8 mouse cellular contexts compared by ENCODE assay signal in the genomic region with DNA sequence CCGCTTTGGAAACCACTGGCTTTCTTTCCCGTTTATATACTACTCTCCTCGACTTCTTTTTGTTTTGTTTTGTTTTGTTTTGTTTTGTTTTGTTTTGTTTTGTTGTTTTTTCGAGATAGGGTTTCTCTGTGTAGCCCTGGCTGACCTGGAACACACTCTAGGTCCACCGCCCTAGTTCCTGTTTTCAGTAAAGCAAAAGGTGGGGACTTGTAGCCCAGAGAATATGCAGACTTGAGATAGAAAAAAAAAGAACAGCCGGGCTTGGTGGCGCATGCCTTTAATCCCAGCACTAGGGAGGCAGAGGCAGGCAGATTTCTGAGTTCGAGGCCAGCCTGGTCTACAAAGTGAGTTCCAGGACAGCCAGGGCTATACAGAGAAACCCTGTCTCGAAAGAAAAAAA. TPM values are rescaled to one million over a fixed set of nuclear protein-coding genes. Genes with fewer than 3 reads are reported as not detected.
A peak's percentile ranks its signal among the peaks of the same experiment; 100 is the strongest.
DNase-seq lines count a peak whose midpoint lies in the region; ATAC-seq and TF ChIP-seq lines count a peak whose summit lies in the region.
"Not testable (repeated sequence)": the region's sequence is repeated elsewhere in the genome, so short reads cannot be mapped to it uniquely, and the experiment has no call there.

No protein-coding gene starts in this region.

- not testable (repeated sequence) for H3K79me2 ChIP-seq in MEL (ENCODE audit: control insufficient read depth, insufficient read depth, low read length, poor library complexity)

- DNase-seq in MEL (ENCODE audit: low read depth, low spot score) = peak; percentile 83
- not testable (repeated sequence) for DNase-seq in intestine, embryonic 14.5 days (ENCODE audit: low spot score); lung, postnatal 0 days (ENCODE audit: low spot score); neural tube, embryonic 11.5 days (ENCODE audit: low spot score)
- DNase-seq in thymus, postnatal 25 days = peak; percentile 16

- not testable (repeated sequence) for ATAC-seq in forebrain, embryonic 12.5 days (ENCODE audit: low FRiP score); heart, embryonic 13.5 days (ENCODE audit: extremely low read depth, insufficient number of reproducible peaks, low FRiP score, low TSS enrichment); intestine, embryonic 14.5 days (replicated peaks; ENCODE audit: low FRiP score, low TSS enrichment, low read depth); limb, embryonic 13.5 days (ENCODE audit: low FRiP score, low read depth); lung, postnatal 0 days; neural tube, embryonic 11.5 days (ENCODE audit: insufficient read depth, low FRiP score, low TSS enrichment)

- H3K4me3 ChIP-seq in MEL (ENCODE audit: control insufficient read depth in 1 of 2, insufficient read depth in 1 of 2, low read depth in 2 of 2, low read length in 2 of 2) = peak overlapping the region; percentile 76 to 78
- not testable (repeated sequence) for H3K4me3 ChIP-seq in forebrain, embryonic 12.5 days (replicated peaks); neural tube, embryonic 11.5 days (ENCODE audit: low read depth, low read length)
- peak overlapping the region; percentile 75 for H3K4me3 ChIP-seq in heart, embryonic 13.5 days
- peak overlapping the region; percentile 72; the same call in 1 of the 2 replicates for H3K4me3 ChIP-seq in intestine, embryonic 14.5 days (ENCODE audit: low read depth, low read length)
- peak overlapping the region; percentile 70 for H3K4me3 ChIP-seq in limb, embryonic 13.5 days
- H3K4me3 ChIP-seq in lung, postnatal 0 days (ENCODE audit: low read depth, low read length) = peak overlapping the region; percentile 75; the same call in 1 of the 2 replicates

- H3K4me1 ChIP-seq in MEL (ENCODE audit: control insufficient read depth in 1 of 2, insufficient read depth in 2 of 2, low read length in 2 of 2); forebrain, embryonic 12.5 days; heart, embryonic 13.5 days; intestine, embryonic 14.5 days (replicated peaks; ENCODE audit: control insufficient read depth, insufficient read depth, low read length); limb, embryonic 13.5 days; lung, postnatal 0 days (ENCODE audit: insufficient read depth, low read depth, low read length); neural tube, embryonic 11.5 days (ENCODE audit: control insufficient read depth, insufficient read depth, low read length): not testable (repeated sequence)

- TF ChIP-seq POLR2A in MEL (IDR thresholded peaks at IDR 0.05; ENCODE audit: control insufficient read depth in 1 of 2, insufficient read depth in 1 of 2, low read depth in 1 of 2, low read length in 2 of 2, poor library complexity in 1 of 2) = not testable (repeated sequence)

- H3K27me3 ChIP-seq in MEL (ENCODE audit: control insufficient read depth in 1 of 2, insufficient read depth in 2 of 2, low read length in 2 of 2); forebrain, embryonic 12.5 days; heart, embryonic 13.5 days (replicated peaks); intestine, embryonic 14.5 days (replicated peaks; ENCODE audit: control insufficient read depth, insufficient read depth, low read length); limb, embryonic 13.5 days; lung, postnatal 0 days (replicated peaks; ENCODE audit: insufficient read depth, low read length); neural tube, embryonic 11.5 days (ENCODE audit: control insufficient read depth, insufficient read depth, low read length): not testable (repeated sequence)

- not testable (repeated sequence) for TF ChIP-seq RAD21 in MEL (IDR thresholded peaks at IDR 0.05; ENCODE audit: low read depth, low read length)

- peak overlapping the region; percentile 79 for H3K9ac ChIP-seq in MEL (ENCODE audit: control insufficient read depth, low read depth, low read length, poor library complexity, severe bottlenecking)
- not testable (repeated sequence) for H3K9ac ChIP-seq in forebrain, embryonic 12.5 days; intestine, embryonic 14.5 days (ENCODE audit: low read length); limb, embryonic 13.5 days; lung, postnatal 0 days (replicated peaks; ENCODE audit: low read depth); neural tube, embryonic 11.5 days (ENCODE audit: low read length)
- peak overlapping the region; percentile 85 for H3K9ac ChIP-seq in heart, embryonic 13.5 days

- not testable (repeated sequence) for H3K9me3 ChIP-seq in MEL (replicated peaks; ENCODE audit: insufficient read depth, low read length); forebrain, embryonic 12.5 days; heart, embryonic 13.5 days; intestine, embryonic 14.5 days (ENCODE audit: control insufficient read depth, low read length); limb, embryonic 13.5 days; lung, postnatal 0 days (ENCODE audit: low read length); neural tube, embryonic 11.5 days (ENCODE audit: control insufficient read depth, low read length)

- H3K36me3 ChIP-seq in MEL (ENCODE audit: control insufficient read depth in 1 of 2, insufficient read depth in 2 of 2, low read length in 2 of 2); forebrain, embryonic 12.5 days (replicated peaks); intestine, embryonic 14.5 days (ENCODE audit: control insufficient read depth, insufficient read depth, low read length); limb, embryonic 13.5 days; lung, postnatal 0 days (ENCODE audit: insufficient read depth, low read length); neural tube, embryonic 11.5 days (ENCODE audit: control insufficient read depth, insufficient read depth, low read length): not testable (repeated sequence)
- peaks cover 12% of the 10 kb centered on the region for H3K36me3 ChIP-seq in heart, embryonic 13.5 days

- TF ChIP-seq EP300 in MEL (IDR thresholded peaks at IDR 0.05; ENCODE audit: low read depth in 1 of 2, low read length in 2 of 2) = peak; percentile 23 to 29; a peak in 1 of 4 replicates
- TF ChIP-seq EP300 in lung, postnatal 0 days (IDR thresholded peaks at IDR 0.05) = not testable (repeated sequence)

- peak overlapping the region; percentile 92 for H3K27ac ChIP-seq in MEL (ENCODE audit: control insufficient read depth, low read depth, low read length)
- not testable (repeated sequence) for H3K27ac ChIP-seq in forebrain, embryonic 12.5 days; intestine, embryonic 14.5 days (ENCODE audit: low read depth); limb, embryonic 13.5 days; neural tube, embryonic 11.5 days (ENCODE audit: low read depth, low read length)
- H3K27ac ChIP-seq in heart, embryonic 13.5 days (replicated peaks) = peak overlapping the region; percentile 87
- peak overlapping the region; percentile 14; the same call in 1 of the 2 replicates for H3K27ac ChIP-seq in lung, postnatal 0 days (ENCODE audit: low read length)

- 75% methylated on average over 9 of the region's 9 CpGs for whole genome bisulfite sequencing in forebrain, embryonic 12.5 days
- 62% methylated on average over 9 of the region's 9 CpGs for WGBS in heart, embryonic 13.5 days
- WGBS in intestine, embryonic 14.5 days = 71% methylated on average over 9 of the region's 9 CpGs
- WGBS in limb, embryonic 13.5 days = 71% methylated on average over 9 of the region's 9 CpGs
- WGBS in lung, postnatal 0 days = 54% methylated on average over 9 of the region's 9 CpGs
- 73% methylated on average over 9 of the region's 9 CpGs for WGBS in neural tube, embryonic 11.5 days

- TF ChIP-seq CTCF in MEL (IDR thresholded peaks at IDR 0.05 in 2 of 3, conservative IDR thresholded peaks at IDR 0.05 in 1 of 3; ENCODE audit: control insufficient read depth in 1 of 3, insufficient read depth in 1 of 3, low read depth in 2 of 3, low read length in 3 of 3, poor library complexity in 1 of 3, severe bottlenecking in 1 of 3); lung, postnatal 0 days (IDR thresholded peaks at IDR 0.05): not testable (repeated sequence)

- H3K4me2 ChIP-seq in forebrain, embryonic 12.5 days = peak overlapping the region; percentile 75
- peak overlapping the region; percentile 84 for H3K4me2 ChIP-seq in heart, embryonic 13.5 days
- H3K4me2 ChIP-seq in intestine, embryonic 14.5 days (ENCODE audit: low read length) = peak overlapping the region; percentile 73
- peak overlapping the region; percentile 79 for H3K4me2 ChIP-seq in limb, embryonic 13.5 days (replicated peaks)
- H3K4me2 ChIP-seq in lung, postnatal 0 days (replicated peaks; ENCODE audit: low read depth, low read length) = peak overlapping the region; percentile 80
- peak overlapping the region; percentile 81; the same call in 1 of the 2 replicates for H3K4me2 ChIP-seq in neural tube, embryonic 11.5 days (ENCODE audit: low read depth)

TF ChIP-seq in MEL, 35 proteins besides CTCF, POLR2A, EP300 and RAD21 (continues in another document):
- TF ChIP-seq ELF1 (IDR thresholded peaks at IDR 0.05; ENCODE audit: low read depth, low read length) = peak; percentile 60; the same call in 1 of the 2 replicates
- TF ChIP-seq MAZ (IDR thresholded peaks at IDR 0.05; ENCODE audit: low read depth, low read length) = 0 out of 2 replicates have a peak, but pooled peaks have one; percentile 18

RNA-seq across cellular contexts. Expression of a gene that starts 0.7 kb away (rescaled TPM):
- total RNA-seq in MEL (2012; rRNA removed) = 10.2 and 12.8 TPM in 2 replicates
- 10 to 100 TPM; 18.5 to 78.3 TPM for polyA plus RNA-seq in MEL (2012; ENCODE audit: insufficient read depth in 1 of 2, insufficient read length in 2 of 2, low read depth in 1 of 2, low replicate concordance in 2 of 2, missing spikeins in 1 of 2)
- 5.2 and 6.0 TPM in 2 replicates for polyA plus RNA-seq in forebrain, embryonic 12.5 days (2016; fragmentation: Nextera tagmentation; extraction: Ambion mirVana)
- polyA plus RNA-seq in heart, embryonic 13.5 days (2015; fragmentation: Nextera tagmentation; extraction: Ambion mirVana) = 5.7 and 6.0 TPM in 2 replicates
- polyA plus RNA-seq in intestine, embryonic 14.5 days (2014; fragmentation: Nextera tagmentation; extraction: Ambion mirVana) = 4.1 and 4.8 TPM in 2 replicates
- polyA plus RNA-seq in limb, embryonic 13.5 days (2015; fragmentation: Nextera tagmentation; extraction: Ambion mirVana) = 9.1 and 9.2 TPM in 2 replicates
- 2.7 and 3.0 TPM in 2 replicates for polyA plus RNA-seq in lung, postnatal 0 days (2015; fragmentation: Nextera tagmentation; extraction: Ambion mirVana)
- 3.2 and 3.9 TPM in 2 replicates for polyA plus RNA-seq in neural tube, embryonic 11.5 days (2014; fragmentation: Nextera tagmentation; extraction: Ambion mirVana)
